Mouse (Mus musculus) embryonic facial prominence, embryonic 10.5 days (tissue): ENCODE data around the gene Timm23. TPM values are rescaled to one million over a fixed set of nuclear protein-coding genes. Genes with fewer than 3 reads are reported as not detected.
"Not testable (repeated sequence)": the region's sequence is repeated elsewhere in the genome, so short reads cannot be mapped to it uniquely, and the experiment has no call there.

Experiments used
- DNase-seq: peaks from one replicate; pipeline ENCODE4 v3.0.0-alpha.2; 2017; ENCODE audit warnings: low spot score
- H3K27ac ChIP-seq: fragments of 300-500 bp; sonication (generic); replicated peaks from 2 replicates; pipeline ENCODE4 v1.5.1; 2016; ENCODE audit warnings: mild to moderate bottlenecking
- H3K27me3 ChIP-seq: fragments of 300-500 bp; sonication (generic); replicated peaks from 2 replicates; pipeline ENCODE4 v1.6.1; 2016; ENCODE audit warnings: low read depth, mild to moderate bottlenecking; ENCODE audit not compliant: poor library complexity, severe bottlenecking
- H3K36me3 ChIP-seq: fragments of 300-500 bp; sonication (generic); replicated peaks from 2 replicates; pipeline ENCODE4 v1.6.1; 2016; ENCODE audit warnings: mild to moderate bottlenecking, moderate library complexity
- H3K4me1 ChIP-seq: fragments of 300-500 bp; sonication (generic); 2 replicates; pipeline ENCODE4 v1.6.1; 2016
- H3K4me3 ChIP-seq: fragments of 300-500 bp; sonication (generic); 2 replicates; pipeline ENCODE4 v1.5.1; 2016; ENCODE audit warnings: mild to moderate bottlenecking, moderate library complexity
- H3K9me3 ChIP-seq: fragments of 300-500 bp; sonication (generic); 2 replicates; pipeline ENCODE4 v1.6.1; 2016; ENCODE audit warnings: mild to moderate bottlenecking
- WGBS: fragments of 180-500 bp; shearing (Covaris S2); methylation state at CpG from one replicate; pipeline ENCODE4 v1.1.7; 2016; 5-methylcytosine and 5-hydroxymethylcytosine counted together
- polyA plus RNA-seq: library from polyadenylated mRNA; unstranded; fragments of >200 nt; fragmentation: Nextera tagmentation; extraction: Ambion mirVana; gene quantifications from 2 replicates; pipeline ENCODE4 v1.2.1, GENCODE M21; 2016

Gene Timm23
- polyA plus RNA-seq, 1 experiment from 2014 or later = 355 TPM

DNA sequence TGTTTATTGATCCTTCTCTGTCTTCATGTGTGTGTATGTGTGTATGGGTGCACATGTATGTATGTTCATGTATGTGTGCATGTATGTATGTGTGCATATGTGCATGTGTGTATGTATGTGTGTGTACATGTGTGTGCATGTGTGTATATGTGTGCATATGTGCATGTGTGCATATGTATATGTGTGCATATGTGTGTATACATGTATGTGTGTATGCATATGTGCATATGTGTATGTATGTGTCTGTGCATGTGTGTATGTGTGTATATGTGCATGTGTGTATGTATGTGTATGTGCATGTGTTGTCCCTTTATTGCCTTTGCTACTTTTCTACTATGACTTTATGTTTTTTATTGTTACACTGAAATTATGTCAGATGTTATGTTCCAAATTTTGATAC is 57.0 kb downstream of the Timm23 start:
- no peaks in the 10 kb centered on the region for H3K36me3 ChIP-seq
- H3K4me3 ChIP-seq = no peak overlapping the region
- 0 out of 2 replicates have a peak, but pooled peaks cover 2% of the 10 kb centered on the region for H3K9me3 ChIP-seq
- no peak overlapping the region for H3K27ac ChIP-seq
- H3K4me1 ChIP-seq = no peaks in the 10 kb centered on the region
- DNase-seq = no peak
- no peaks in the 10 kb centered on the region for H3K27me3 ChIP-seq

DNA sequence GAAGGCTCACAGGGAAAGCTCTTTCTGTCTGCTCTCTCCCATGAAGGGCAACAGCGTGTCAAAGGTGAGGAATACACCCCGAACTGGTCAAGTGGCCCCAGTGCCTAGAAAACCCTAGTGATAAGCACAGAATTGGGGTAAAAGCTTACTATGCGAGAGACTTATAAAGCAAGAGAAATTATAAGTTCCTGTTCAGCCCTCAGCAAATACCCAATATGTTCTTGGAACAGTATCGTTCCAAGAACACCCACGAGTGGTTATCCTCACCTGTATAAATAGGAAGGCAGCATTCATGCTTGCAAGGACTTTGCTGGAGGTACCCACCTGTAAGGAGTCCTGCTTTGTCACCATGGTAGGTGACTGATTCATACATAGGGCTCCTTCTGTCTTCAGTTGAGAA is 60.0 kb downstream of the Timm23 start, which contains the start of gene Msmb:
Msmb (plus strand) TSS at position 301 of the 400 bp plus-strand sequence.
- Histone ChIP-seq H3K4me3 (no peak within 1 kb of the TSS), H3K36me3 (no peaks in the 10 kb centered on the region), H3K27ac (no peak within 1 kb of the TSS), H3K4me1 (no peaks in the 10 kb centered on the region), H3K27me3 (no peaks in the 10 kb centered on the region), H3K9me3 (no peaks in the 10 kb centered on the region)
- WGBS = 85% methylated on average over 5 of the region's 5 CpGs
- DNase-seq = no peak

DNA sequence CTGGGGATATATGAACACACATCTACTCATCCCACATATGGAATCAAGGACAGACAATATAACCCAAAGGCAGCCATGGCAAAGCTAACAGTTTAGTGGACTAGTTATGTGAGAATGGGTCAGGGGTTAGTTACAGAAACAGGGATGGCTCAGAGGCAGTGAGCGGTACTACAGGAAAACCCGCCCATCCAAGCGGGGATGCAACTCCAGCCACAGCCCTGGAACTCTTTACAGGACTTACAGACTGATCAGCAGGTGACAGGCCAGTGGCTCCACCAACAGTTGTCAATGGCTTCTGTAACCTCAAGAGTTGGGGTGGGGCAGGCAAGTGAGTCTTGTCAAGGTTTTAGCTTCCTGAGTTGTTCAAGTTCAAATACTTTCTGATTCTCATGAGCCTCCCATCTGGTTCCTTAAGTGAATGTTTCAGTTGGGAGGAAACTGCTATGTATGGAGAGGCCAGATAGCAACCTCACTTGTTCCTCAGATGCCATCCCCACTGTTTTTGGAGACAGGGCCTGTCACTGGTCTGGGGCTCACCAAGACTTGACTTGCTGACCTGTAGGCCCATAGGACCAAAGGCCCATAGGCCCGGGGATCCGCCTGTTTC is 61.2 kb downstream of the Timm23 start:
- 71% methylated on average over 5 of the region's 5 CpGs for WGBS
- no peak for DNase-seq
- Histone ChIP-seq H3K4me1 (no peaks in the 10 kb centered on the region), H3K36me3 (no peaks in the 10 kb centered on the region), H3K9me3 (no peaks in the 10 kb centered on the region), H3K27ac (no peak overlapping the region), H3K4me3 (no peak overlapping the region), H3K27me3 (no peaks in the 10 kb centered on the region)

DNA sequence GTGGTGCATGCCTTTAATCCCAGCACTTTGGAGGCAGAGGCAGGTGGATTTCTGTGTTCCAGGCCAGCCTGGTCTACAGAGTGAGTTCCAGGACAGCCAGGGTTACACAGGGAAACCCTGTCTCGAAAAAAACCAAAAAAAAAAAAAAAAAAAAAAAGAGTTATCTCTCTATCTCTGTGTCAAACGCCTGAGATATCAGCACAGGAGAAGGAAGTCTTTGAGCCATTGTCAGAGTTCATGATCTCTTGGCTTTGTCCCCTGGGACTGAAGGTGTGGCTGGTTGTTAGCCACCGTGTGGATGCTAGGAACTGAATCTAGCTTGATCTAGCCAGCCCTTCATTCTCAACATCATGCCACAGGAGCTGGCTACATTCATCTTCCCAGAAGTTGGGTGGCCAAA is 65.2 kb downstream of the Timm23 start:
- H3K27ac ChIP-seq, DNase-seq, H3K27me3 ChIP-seq, H3K36me3 ChIP-seq, H3K4me3 ChIP-seq, H3K9me3 ChIP-seq: not testable (repeated sequence)
- H3K4me1 ChIP-seq = peaks cover 11% of the 10 kb centered on the region
- WGBS = 64% methylated on average over 3 of the region's 3 CpGs

DNA sequence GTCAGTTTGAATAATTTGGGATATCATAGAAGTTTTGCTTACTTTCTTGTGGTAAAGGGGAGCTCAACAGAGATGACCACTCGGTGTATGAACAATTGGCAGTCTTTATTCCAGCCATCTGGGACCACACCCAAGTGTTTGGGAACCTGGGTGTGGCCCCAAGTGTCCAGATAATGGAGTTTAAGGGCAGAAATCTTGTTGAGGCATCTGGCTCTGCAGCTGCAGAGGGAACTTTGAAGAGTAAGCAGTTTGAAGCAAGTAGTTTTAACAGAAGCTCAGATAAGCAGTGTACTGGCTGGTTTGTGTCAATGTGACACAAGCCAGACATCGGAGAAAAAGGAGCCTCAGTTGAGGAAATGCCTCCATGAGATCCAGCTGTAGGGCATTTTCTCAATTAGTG is 67.4 kb downstream of the Timm23 start:
- Histone ChIP-seq H3K4me1 (peaks cover 11% of the 10 kb centered on the region), H3K9me3 (no peaks in the 10 kb centered on the region), H3K27ac (no peak overlapping the region), H3K27me3 (no peaks in the 10 kb centered on the region), H3K36me3 (no peaks in the 10 kb centered on the region), H3K4me3 (no peak overlapping the region)
- peak; percentile 18 for DNase-seq
- WGBS = 70% methylated on average over 2 of the region's 2 CpGs

DNA sequence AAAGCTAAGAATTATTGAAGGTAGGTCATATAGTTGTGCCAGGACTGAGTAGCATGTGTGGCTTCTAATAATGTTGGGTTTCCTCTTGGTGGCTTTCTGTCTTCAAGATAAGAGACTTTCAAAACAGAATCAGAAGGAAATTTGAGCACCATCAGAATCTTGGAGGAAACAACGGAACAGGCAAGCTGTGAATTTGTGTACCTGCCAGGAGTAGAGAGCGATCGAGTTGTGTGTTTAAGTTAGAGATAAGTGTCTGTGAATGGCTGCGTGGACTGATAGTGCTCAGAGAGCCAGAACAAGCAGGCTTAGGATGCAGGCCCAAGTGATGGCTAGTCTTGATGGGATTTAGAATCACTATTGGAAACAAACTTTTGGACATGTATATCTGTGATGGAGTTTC is 69.9 kb downstream of the Timm23 start:
- Histone ChIP-seq H3K4me1 (peaks cover 11% of the 10 kb centered on the region), H3K27ac (no peak overlapping the region), H3K27me3 (no peaks in the 10 kb centered on the region), H3K9me3 (no peaks in the 10 kb centered on the region), H3K4me3 (no peak overlapping the region), H3K36me3 (no peaks in the 10 kb centered on the region)
- no peak for DNase-seq
- 89% methylated on average over 4 of the region's 4 CpGs for WGBS

Other genes starting within 250 kb of the Timm23 start
- 0.04 and 0.15 TPM in 2 replicates for gene Galnt15, start 172.9 kb downstream of the Timm23 start, polyA plus RNA-seq
- 20.1 and 21.2 TPM in 2 replicates for gene Oxnad1, start 116.5 kb downstream of the Timm23 start, polyA plus RNA-seq
- gene Dph3, start 116.2 kb downstream of the Timm23 start, polyA plus RNA-seq = 98.8 and 102 TPM in 2 replicates
- gene Msmb, start 59.9 kb downstream of the Timm23 start, polyA plus RNA-seq = not detected in 2 replicates
- gene Ncoa4, start 42.0 kb downstream of the Timm23 start, polyA plus RNA-seq = 67.0 and 70.7 TPM in 2 replicates
- gene Parg, start 51 bp upstream of the Timm23 start, polyA plus RNA-seq = 47.5 and 51.2 TPM in 2 replicates
- gene Ogdhl, start 120.1 kb upstream of the Timm23 start, polyA plus RNA-seq = 19.2 and 20.6 TPM in 2 replicates
- not detected in 2 replicates for gene 1700024G13Rik, start 186.5 kb upstream of the Timm23 start, polyA plus RNA-seq